Mouse (Mus musculus): ENCODE results near the gene Itpr1. TPM values are rescaled to one million over a fixed set of nuclear protein-coding genes. Genes with fewer than 3 reads are reported as not detected.

The Itpr1 gene
- polyA plus RNA-seq, 1 experiment from 2014 or later = 6.5 TPM

- H3K9ac ChIP-seq (replicated peaks; ENCODE audit: low read length) = no peak overlapping the region
- ATAC-seq (replicated peaks; ENCODE audit: insufficient number of reproducible peaks, low FRiP score, low TSS enrichment, low read depth) (no peak), DNase-seq (ENCODE audit: low spot score) (no peak)
- WGBS = 82% methylated on average over 12 of the region's 12 CpGs
- H3K27ac ChIP-seq (replicated peaks; ENCODE audit: low read depth, low read length) = no peak overlapping the region
- no peaks in the 10 kb centered on the region for H3K4me1 ChIP-seq (ENCODE audit: control insufficient read depth, insufficient read depth, low read length)
- H3K9me3 ChIP-seq (replicated peaks; ENCODE audit: control insufficient read depth, low read length) = no peaks in the 10 kb centered on the region
- no peaks in the 10 kb centered on the region for H3K36me3 ChIP-seq (replicated peaks; ENCODE audit: control insufficient read depth, insufficient read depth, low read depth, low read length)
- H3K27me3 ChIP-seq (ENCODE audit: control insufficient read depth, insufficient read depth, low read length) = no peaks in the 10 kb centered on the region
- H3K4me3 ChIP-seq (ENCODE audit: low read depth, low read length) = no peak overlapping the region
- H3K4me2 ChIP-seq (ENCODE audit: low read depth, low read length) = no peak overlapping the region
These were observed 64.1 kb downstream of the Itpr1 start for GRCm38 (mm10) chr6:108276880-108277507.

- no peak for ATAC-seq (replicated peaks; ENCODE audit: insufficient number of reproducible peaks, low FRiP score, low TSS enrichment, low read depth)
- Histone ChIP-seq H3K9ac (replicated peaks; ENCODE audit: low read length) (no peak overlapping the region), H3K4me3 (ENCODE audit: low read depth, low read length) (no peak overlapping the region), H3K27ac (replicated peaks; ENCODE audit: low read depth, low read length) (no peak overlapping the region), H3K4me2 (ENCODE audit: low read depth, low read length) (no peak overlapping the region), H3K9me3 (replicated peaks; ENCODE audit: control insufficient read depth, low read length) (no peaks in the 10 kb centered on the region), H3K27me3 (ENCODE audit: control insufficient read depth, insufficient read depth, low read length) (no peaks in the 10 kb centered on the region), H3K4me1 (ENCODE audit: control insufficient read depth, insufficient read depth, low read length) (no peaks in the 10 kb centered on the region), H3K36me3 (replicated peaks; ENCODE audit: control insufficient read depth, insufficient read depth, low read depth, low read length) (no peaks in the 10 kb centered on the region)
- DNase-seq (ENCODE audit: low spot score) = no peak
- WGBS = 90% methylated on average over 12 of the region's 12 CpGs
These were observed 64.9 kb downstream of the Itpr1 start for GRCm38 (mm10) chr6:108277622-108278396.

GRCm38 (mm10) chr6:108278826-108279630, 66.1 kb downstream of the Itpr1 start:
- DNase-seq (ENCODE audit: low spot score) (no peak), ATAC-seq (replicated peaks; ENCODE audit: insufficient number of reproducible peaks, low FRiP score, low TSS enrichment, low read depth) (no peak)
- WGBS = 90% methylated on average over 11 of the region's 11 CpGs
- no peaks in the 10 kb centered on the region for H3K36me3 ChIP-seq (replicated peaks; ENCODE audit: control insufficient read depth, insufficient read depth, low read depth, low read length)
- H3K27me3 ChIP-seq (ENCODE audit: control insufficient read depth, insufficient read depth, low read length) = no peaks in the 10 kb centered on the region
- no peaks in the 10 kb centered on the region for H3K4me1 ChIP-seq (ENCODE audit: control insufficient read depth, insufficient read depth, low read length)
- no peak overlapping the region for H3K4me3 ChIP-seq (ENCODE audit: low read depth, low read length)
- H3K4me2 ChIP-seq (ENCODE audit: low read depth, low read length) = no peak overlapping the region
- no peak overlapping the region for H3K9ac ChIP-seq (replicated peaks; ENCODE audit: low read length)
- no peak overlapping the region for H3K27ac ChIP-seq (replicated peaks; ENCODE audit: low read depth, low read length)
- no peaks in the 10 kb centered on the region for H3K9me3 ChIP-seq (replicated peaks; ENCODE audit: control insufficient read depth, low read length)

GRCm38 (mm10) chr6:108282131-108282530, 69.2 kb downstream of the Itpr1 start:
- DNase-seq (ENCODE audit: low spot score) (no peak), ATAC-seq (replicated peaks; ENCODE audit: insufficient number of reproducible peaks, low FRiP score, low TSS enrichment, low read depth) (no peak)
- 85% methylated on average over 4 of the region's 4 CpGs for WGBS
- no peak overlapping the region for H3K4me3 ChIP-seq (ENCODE audit: low read depth, low read length)
- no peak overlapping the region for H3K4me2 ChIP-seq (ENCODE audit: low read depth, low read length)
- no peak overlapping the region for H3K9ac ChIP-seq (replicated peaks; ENCODE audit: low read length)
- H3K4me1 ChIP-seq (ENCODE audit: control insufficient read depth, insufficient read depth, low read length) = no peaks in the 10 kb centered on the region
- no peaks in the 10 kb centered on the region for H3K9me3 ChIP-seq (replicated peaks; ENCODE audit: control insufficient read depth, low read length)
- H3K27me3 ChIP-seq (ENCODE audit: control insufficient read depth, insufficient read depth, low read length) = no peaks in the 10 kb centered on the region
- H3K36me3 ChIP-seq (replicated peaks; ENCODE audit: control insufficient read depth, insufficient read depth, low read depth, low read length) = no peaks in the 10 kb centered on the region
- H3K27ac ChIP-seq (replicated peaks; ENCODE audit: low read depth, low read length) = no peak overlapping the region

GRCm38 (mm10) chr6:108282621-108283020, 69.7 kb downstream of the Itpr1 start:
- Histone ChIP-seq H3K4me3 (ENCODE audit: low read depth, low read length) (no peak overlapping the region), H3K4me2 (ENCODE audit: low read depth, low read length) (no peak overlapping the region), H3K27me3 (ENCODE audit: control insufficient read depth, insufficient read depth, low read length) (no peaks in the 10 kb centered on the region), H3K4me1 (ENCODE audit: control insufficient read depth, insufficient read depth, low read length) (no peaks in the 10 kb centered on the region), H3K36me3 (replicated peaks; ENCODE audit: control insufficient read depth, insufficient read depth, low read depth, low read length) (no peaks in the 10 kb centered on the region), H3K27ac (replicated peaks; ENCODE audit: low read depth, low read length) (no peak overlapping the region), H3K9me3 (replicated peaks; ENCODE audit: control insufficient read depth, low read length) (no peaks in the 10 kb centered on the region), H3K9ac (replicated peaks; ENCODE audit: low read length) (no peak overlapping the region)
- WGBS = 93% methylated on average over 3 of the region's 3 CpGs
- ATAC-seq (replicated peaks; ENCODE audit: insufficient number of reproducible peaks, low FRiP score, low TSS enrichment, low read depth) (no peak), DNase-seq (ENCODE audit: low spot score) (no peak)

GRCm38 (mm10) chr6:108284688-108285087, 71.8 kb downstream of the Itpr1 start:
- 92% methylated on average over 3 of the region's 3 CpGs for WGBS
- H3K4me1 ChIP-seq (ENCODE audit: control insufficient read depth, insufficient read depth, low read length) = no peaks in the 10 kb centered on the region
- no peaks in the 10 kb centered on the region for H3K9me3 ChIP-seq (replicated peaks; ENCODE audit: control insufficient read depth, low read length)
- no peak overlapping the region for H3K4me2 ChIP-seq (ENCODE audit: low read depth, low read length)
- H3K9ac ChIP-seq (replicated peaks; ENCODE audit: low read length) = no peak overlapping the region
- no peak for DNase-seq (ENCODE audit: low spot score)
- H3K4me3 ChIP-seq (ENCODE audit: low read depth, low read length) = no peak overlapping the region
- ATAC-seq (replicated peaks; ENCODE audit: insufficient number of reproducible peaks, low FRiP score, low TSS enrichment, low read depth) = no peak
- no peaks in the 10 kb centered on the region for H3K27me3 ChIP-seq (ENCODE audit: control insufficient read depth, insufficient read depth, low read length)
- H3K36me3 ChIP-seq (replicated peaks; ENCODE audit: control insufficient read depth, insufficient read depth, low read depth, low read length) = no peaks in the 10 kb centered on the region
- no peak overlapping the region for H3K27ac ChIP-seq (replicated peaks; ENCODE audit: low read depth, low read length)

- H3K4me1 ChIP-seq (ENCODE audit: control insufficient read depth, insufficient read depth, low read length) = no peaks in the 10 kb centered on the region
- ATAC-seq (replicated peaks; ENCODE audit: insufficient number of reproducible peaks, low FRiP score, low TSS enrichment, low read depth) = no peak
These were observed 76.1 kb downstream of the Itpr1 start for GRCm38 (mm10) chr6:108288979-108289378.

GRCm38 (mm10) chr6:108290978-108291377, 78.1 kb downstream of the Itpr1 start:
- Histone ChIP-seq H3K27me3 (ENCODE audit: control insufficient read depth, insufficient read depth, low read length) (no peaks in the 10 kb centered on the region), H3K4me3 (ENCODE audit: low read depth, low read length) (no peak overlapping the region), H3K9me3 (replicated peaks; ENCODE audit: control insufficient read depth, low read length) (no peaks in the 10 kb centered on the region), H3K4me2 (ENCODE audit: low read depth, low read length) (no peak overlapping the region), H3K36me3 (replicated peaks; ENCODE audit: control insufficient read depth, insufficient read depth, low read depth, low read length) (no peaks in the 10 kb centered on the region), H3K4me1 (ENCODE audit: control insufficient read depth, insufficient read depth, low read length) (no peaks in the 10 kb centered on the region), H3K9ac (replicated peaks; ENCODE audit: low read length) (no peak overlapping the region), H3K27ac (replicated peaks; ENCODE audit: low read depth, low read length) (no peak overlapping the region)
- no peak for DNase-seq (ENCODE audit: low spot score)
- ATAC-seq (replicated peaks; ENCODE audit: insufficient number of reproducible peaks, low FRiP score, low TSS enrichment, low read depth) = no peak
- 86% methylated on average over 2 of the region's 2 CpGs for WGBS

More at GRCm38 (mm10) chr6:108288979-108289378, 76.1 kb downstream of the Itpr1 start:
- Histone ChIP-seq H3K9ac (replicated peaks; ENCODE audit: low read length) (no peak overlapping the region), H3K4me2 (ENCODE audit: low read depth, low read length) (no peak overlapping the region), H3K9me3 (replicated peaks; ENCODE audit: control insufficient read depth, low read length) (no peaks in the 10 kb centered on the region), H3K4me3 (ENCODE audit: low read depth, low read length) (no peak overlapping the region), H3K27ac (replicated peaks; ENCODE audit: low read depth, low read length) (no peak overlapping the region), H3K36me3 (replicated peaks; ENCODE audit: control insufficient read depth, insufficient read depth, low read depth, low read length) (no peaks in the 10 kb centered on the region), H3K27me3 (ENCODE audit: control insufficient read depth, insufficient read depth, low read length) (no peaks in the 10 kb centered on the region)
- DNase-seq (ENCODE audit: low spot score) = no peak
- WGBS = 75% methylated on average over 3 of the region's 3 CpGs

Data from embryonic facial prominence, embryonic 11.5 days (tissue).